Mouse (Mus musculus) gastrocnemius, postnatal 14 days (tissue): ENCODE measurements around the gene 2300009A05Rik. TPM values are rescaled to one million over a fixed set of nuclear protein-coding genes. Genes with fewer than 3 reads are reported as not detected.

Experiments used
- DNase-seq: peaks from one replicate; pipeline ENCODE4 v3.0.0; 2021; ENCODE audit warnings: mixed read lengths
- intact Hi-C: fragments of 180-260 bp; cut with DNase I; formaldehyde crosslinking; loops from one replicate; pipeline ENCODE4 v1.15.1; 2025; ENCODE audit warnings: low total_unique reads
- long read RNA-seq, 2 experiments: library from polyadenylated mRNA; stranded (forward); transcript quantifications; one replicate each; pipeline ENCODE4 v2.0.0; 2021
- total RNA-seq, 2 experiments: library from RNA; stranded (reverse); gene quantifications; 2 replicates each; pipeline ENCODE4 v1.2.3; 2021

2300009A05Rik gene
- total RNA-seq: 10 to 100 TPM; 27.7 to 32.2 TPM
- long read RNA-seq, experiment 1, transcript 2300009A05Rik-201 (2 exons, 595 nt): major isoform, 23 of 25 reads
- long read RNA-seq, experiment 1, partial matches to known transcripts: 0 of 25 reads
- long read RNA-seq, experiment 1, other reads (novel, unspliced or antisense): 0 of 25 reads
- long read RNA-seq, experiment 2, transcript 2300009A05Rik-202 (1 exons, 1,771 nt): minor isoform, 5 of 40 reads
- long read RNA-seq, experiment 2, transcript 2300009A05Rik-201 (2 exons, 595 nt): major isoform, 34 of 40 reads
- long read RNA-seq, experiment 2, partial matches to known transcripts: 0 of 40 reads
- long read RNA-seq, experiment 2, other reads (novel, unspliced or antisense): 0 of 40 reads

DNA sequence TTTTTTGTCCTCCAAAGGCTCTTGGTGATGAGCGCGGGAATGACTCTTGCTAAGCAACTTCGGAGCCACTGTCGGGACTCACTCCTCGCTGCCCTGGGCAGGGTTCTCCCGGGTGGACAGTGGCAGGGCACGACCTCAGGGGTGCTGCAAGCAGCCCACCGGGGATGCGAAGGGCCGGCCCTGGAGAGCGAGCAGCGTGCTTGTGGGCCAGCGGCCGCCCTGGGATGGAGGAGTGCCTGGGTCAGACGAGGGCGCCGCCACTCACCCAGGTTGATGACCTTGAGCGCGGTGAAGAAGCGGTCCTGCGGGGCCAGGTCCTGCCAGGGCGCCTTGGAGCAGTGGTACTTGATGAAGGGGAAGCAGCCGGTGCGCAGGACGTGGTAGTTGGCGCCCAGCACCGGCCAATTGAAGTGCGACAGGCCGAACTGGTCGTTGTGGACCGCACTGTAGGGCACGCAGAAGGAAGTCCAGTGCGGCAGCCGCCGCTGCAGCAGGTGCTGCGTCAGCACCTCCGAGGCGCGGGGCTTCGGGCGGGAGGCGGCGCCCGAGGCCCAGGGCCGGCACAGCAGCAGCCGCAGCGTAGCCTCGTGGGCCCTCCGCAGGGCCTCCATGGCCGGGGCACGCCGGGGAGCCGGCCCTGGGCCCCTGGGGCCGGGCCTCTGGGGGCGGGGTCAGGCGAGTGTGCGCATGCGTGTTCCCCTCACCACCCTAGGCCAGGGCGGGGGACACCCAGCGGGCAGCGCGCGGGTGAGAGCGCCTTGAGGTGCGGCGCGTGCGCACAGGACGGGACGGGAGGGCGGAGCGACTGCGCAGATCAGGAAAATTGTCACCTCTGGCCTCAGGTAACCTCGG is at the start of gene 2300009A05Rik:
Gene 2300009A05Rik (minus strand): TSS at position 636 of the 852 bp plus-strand sequence.
- intact Hi-C loops: no loop called here
- peak; percentile 96 for DNase-seq

DNA sequence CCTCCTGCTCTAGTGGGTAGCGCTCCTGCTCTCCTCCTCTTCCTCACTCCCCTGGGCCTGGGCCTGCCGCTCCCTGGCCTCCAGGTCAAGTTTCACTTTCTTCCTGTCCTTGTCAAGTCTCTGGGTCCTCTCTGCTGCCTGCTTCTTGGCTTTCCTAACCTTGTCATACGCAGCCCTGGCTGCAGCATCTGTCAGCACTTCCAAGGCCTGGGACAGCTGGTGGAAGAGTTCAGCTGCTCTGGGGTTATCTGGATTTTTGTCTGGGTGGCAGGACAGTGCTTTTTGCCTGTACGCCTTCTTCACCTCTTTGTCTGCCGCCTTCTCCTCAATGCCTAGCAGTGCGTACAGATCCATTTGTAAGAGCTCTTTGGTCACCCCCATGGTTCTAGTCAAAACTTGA is 44.6 kb upstream of the 2300009A05Rik start:
- peak; percentile 16 for DNase-seq
- intact Hi-C loops: no loop called here

DNA sequence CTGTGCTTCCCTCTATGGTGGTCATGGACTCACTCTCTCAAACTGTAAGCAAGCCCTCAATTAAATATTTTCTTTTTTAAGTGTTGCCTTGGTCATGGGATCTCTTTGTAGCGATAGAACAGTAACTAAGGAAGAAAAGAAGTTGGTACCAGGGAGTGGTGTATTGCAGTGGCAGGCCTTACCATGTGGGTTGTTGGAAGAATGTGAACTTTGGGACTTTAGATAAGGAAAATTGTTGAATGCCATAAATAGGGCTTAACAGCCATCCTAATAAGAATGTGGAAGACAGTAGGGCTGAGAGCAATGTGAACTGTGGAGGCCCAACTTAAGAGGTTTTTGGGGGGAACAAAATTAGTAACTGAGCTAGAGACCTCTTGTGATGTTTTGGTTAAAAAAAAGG is 31.6 kb upstream of the 2300009A05Rik start:
- intact Hi-C loops: no loop called here
- DNase-seq: no peak

DNA sequence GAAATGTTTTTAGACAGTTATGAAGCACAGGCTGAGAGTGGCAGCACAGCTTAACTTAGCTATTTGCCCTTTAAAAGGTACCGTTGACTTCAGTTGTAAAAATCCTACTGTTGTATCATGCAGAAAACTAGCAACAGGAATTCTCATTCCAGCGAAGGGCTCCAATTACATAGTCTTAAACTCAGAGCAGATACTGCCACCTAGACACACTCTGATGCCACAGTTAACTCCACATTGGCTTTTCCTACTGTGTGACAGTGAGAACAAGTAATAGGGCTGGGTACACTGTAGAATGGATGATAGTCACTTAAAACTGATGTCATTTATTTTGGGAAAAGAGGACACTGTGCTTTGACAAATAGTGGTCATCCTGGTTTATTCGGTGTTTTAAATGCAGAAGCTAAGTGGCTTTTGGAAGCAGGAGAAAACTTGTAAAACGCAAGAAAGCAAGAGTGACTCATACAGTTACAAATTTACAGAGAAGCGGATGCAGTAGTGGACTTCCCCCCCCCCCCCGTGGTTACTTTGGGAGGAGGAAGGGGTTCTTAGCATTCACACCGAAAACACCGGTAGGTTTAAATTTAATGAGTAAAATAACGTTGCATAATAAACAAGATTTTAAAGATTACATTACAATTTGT is 22.2 kb upstream of the 2300009A05Rik start:
- intact Hi-C loops: no loop called here
- DNase-seq: no peak

DNA sequence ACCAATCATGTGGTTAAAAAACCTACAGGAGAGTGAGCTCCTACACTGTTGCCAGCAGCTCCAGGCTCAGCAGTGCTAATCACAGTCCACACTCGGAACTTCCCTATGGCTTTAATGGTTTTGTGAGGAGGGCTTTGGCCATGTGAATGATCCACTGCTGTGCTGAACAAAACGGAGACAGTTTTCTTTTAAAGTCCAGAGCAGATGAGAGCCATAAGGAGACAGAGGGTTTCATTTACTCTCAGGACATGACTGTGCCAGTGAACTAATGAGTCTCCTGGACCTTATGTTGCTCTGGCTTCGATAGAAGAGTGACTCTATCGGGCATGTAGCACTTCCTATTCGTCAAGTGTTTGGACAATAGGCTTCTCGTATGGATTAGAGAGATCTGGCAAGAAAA is 21.4 kb upstream of the 2300009A05Rik start:
- intact Hi-C loops: no loop called here

DNA sequence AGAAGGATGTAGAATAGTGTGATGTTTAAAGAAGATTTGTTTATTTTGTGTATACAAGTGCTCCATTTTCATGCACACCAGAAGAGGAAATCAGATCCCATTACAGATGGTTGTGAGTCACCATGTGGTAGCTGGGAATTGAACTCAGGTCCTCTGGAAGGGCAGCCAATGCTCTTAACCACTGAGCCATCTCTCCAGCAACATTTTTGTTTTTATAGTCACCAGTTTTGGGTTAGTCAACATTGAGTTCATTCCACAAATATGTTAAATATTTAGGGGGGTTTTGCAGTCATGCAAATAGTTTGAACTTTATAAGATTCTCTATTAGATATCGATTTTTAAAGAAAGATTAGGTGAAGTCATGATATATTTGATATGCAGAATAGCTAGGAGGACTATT is 1.1 kb upstream of the 2300009A05Rik start:
- no peak for DNase-seq
- intact Hi-C loops: no loop called here

More for the DNA sequence above, 21.4 kb upstream of the 2300009A05Rik start:
- no peak for DNase-seq

DNA sequence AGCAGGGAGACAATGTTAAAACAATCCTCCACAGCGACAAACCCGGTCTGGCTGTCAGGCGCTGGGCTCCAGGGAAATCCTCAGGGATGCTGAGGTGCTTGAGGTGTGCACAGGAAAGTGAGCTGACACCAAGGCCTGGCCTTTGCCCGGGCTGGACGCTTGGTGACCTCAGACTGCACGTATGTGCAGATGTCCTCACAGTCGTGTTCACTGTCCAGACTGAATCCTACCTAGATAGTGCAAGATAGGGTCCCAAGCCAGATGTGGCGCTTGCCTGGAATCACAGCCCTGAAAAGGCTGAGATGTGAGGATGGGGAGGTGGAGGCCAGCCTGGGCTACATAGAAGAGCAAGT is 393 bp upstream of the 2300009A05Rik start:
- intact Hi-C loops: no loop called here
- DNase-seq: no peak

DNA sequence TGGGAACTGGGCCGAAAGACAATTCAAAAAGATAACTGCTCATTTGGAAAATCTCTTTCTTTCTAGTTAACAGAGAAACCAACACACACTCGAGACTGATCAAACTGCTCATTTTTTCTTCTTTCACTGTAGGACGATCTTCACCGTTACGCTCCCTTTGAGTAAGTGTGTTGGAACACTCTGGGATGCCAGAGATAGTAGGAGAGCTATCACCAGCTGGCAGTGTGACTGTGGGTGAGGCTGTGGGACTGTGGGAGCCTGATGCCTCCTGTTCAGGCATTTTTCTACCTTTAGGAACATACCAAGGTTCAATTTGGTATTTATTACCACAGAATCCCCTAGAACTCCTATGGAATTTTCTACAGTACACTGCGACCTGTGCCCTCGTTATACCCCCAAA is 3.4 kb downstream of the 2300009A05Rik start:
- intact Hi-C loops: no loop called here
- DNase-seq: no peak

DNA sequence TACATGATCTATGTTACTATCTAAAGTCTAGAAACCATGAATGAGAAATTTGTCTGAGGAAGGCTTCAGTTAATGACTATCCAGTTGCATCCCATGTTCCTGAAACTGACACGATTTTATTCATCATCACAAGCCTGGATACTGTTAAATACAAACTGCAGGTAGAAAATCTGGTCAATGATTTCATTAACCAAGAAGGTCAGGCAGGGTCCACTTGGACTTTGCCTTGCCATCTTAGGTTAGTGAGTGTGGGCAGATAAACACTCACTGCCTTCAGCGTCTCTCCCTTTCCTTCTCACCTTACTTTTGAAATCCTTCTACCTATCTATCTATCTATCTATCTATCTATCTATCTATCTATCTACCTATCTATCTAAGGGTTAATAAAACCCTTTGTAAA is 7.7 kb downstream of the 2300009A05Rik start:
- intact Hi-C loops: no loop called here
- no peak for DNase-seq

DNA sequence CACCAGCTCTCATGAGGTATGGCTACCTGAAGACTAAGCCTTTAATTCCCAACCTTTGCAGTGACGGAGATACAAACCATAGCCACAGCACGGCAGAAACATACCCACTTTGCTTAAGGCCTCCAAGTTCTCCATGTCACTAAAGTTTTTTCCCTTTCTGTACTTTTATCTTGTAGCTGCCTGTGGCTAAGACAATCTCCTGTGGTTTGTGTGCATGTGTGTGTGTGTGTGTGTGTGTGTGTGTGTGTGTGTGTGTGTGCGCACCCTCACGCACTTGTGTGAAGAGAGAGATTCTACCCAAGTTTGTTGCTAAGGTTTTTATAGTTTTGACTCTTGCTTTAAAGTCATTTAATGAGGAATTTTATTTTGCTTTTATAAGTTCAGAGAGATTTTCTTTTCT is 16.3 kb downstream of the 2300009A05Rik start:
- intact Hi-C loops: no loop called here
- DNase-seq: no peak

DNA sequence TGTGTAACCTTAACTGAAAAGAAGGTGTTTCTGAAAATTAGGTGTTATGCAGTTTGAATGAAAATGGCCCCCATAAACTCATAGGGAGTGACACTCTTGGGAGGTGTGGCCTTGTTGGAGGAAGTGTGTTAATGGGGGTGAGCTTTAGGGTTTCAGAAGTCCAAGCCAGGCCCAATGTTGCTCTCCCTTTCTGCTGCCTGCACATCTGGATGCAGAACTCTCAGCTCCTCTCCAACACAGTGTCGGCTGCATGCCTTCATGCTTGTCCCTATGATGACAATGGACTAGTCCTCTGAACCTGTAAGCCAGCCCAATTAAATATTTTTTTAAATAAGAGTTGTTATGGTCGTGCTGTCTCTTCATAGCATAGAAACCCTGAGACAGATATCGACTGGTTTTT is 18.7 kb downstream of the 2300009A05Rik start:
- DNase-seq: no peak
- intact Hi-C loops: no loop called here

DNA sequence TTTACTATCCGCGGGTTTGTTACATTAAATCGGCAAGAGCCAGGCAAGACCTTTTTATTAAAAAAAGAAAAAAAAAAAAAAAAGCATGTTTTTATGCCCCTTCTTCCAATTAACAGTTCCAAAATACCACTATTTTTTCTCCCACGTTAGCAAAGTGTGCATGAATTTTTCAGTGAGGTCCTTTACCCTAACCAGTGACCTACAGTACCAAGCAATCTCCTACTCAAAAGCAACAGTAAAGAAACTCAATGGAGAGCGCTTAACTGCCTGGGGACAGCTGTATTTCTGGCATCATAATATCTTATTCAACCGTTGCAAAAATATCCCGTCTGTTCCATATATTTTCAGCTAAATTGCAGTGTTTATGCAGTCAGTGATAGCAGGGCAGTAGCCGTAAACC is 20.9 kb downstream of the 2300009A05Rik start:
- no peak for DNase-seq
- intact Hi-C loops: no loop called here

DNA sequence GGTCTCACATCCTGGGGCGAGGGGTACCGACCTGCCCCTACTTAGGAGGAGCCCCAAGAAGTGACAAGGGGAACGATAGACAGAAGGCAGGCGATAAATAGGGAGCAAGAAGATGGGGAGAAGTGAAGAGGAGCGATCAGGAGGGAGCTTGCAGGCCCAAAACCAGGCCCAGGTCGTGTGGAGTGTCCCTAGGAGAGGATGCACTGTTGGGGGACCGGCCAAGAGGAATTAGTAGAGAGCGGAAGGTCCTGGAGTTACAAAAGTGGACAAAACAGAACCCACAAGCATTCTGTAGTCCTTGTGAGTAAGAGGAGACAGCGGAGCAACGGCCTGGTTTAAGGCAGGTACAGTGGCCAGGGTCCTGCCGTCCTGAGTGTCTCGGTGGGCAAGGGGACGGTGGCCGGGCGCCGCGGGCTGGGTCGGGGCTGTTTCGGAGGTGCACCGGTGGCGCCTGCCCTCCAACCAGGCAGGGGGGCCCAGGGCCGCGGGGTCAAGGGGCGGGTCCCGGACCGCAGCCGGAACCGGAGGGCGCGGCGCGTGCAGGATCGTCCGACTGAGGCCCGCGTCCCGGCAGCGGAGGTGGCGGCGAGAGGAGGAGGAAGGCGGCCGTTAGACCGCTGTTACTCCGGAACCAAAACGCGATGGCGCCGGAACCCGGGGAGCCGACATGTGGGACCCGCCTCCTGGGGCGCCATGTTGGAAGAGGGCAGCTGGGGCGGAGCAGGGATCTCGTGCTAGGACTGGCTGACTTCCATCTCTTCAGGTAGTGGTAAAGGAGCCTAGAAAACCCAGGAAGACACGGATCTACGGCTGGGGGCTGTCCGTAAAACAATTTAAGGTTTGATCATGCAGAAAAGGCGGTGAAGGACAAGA is 21.5 kb downstream of the 2300009A05Rik start, which contains the start of gene Map2k5:
Gene Map2k5 (minus strand): TSS at position 633 of the 873 bp plus-strand sequence.
- intact Hi-C loops: no loop called here
- DNase-seq: peak; percentile 90

DNA sequence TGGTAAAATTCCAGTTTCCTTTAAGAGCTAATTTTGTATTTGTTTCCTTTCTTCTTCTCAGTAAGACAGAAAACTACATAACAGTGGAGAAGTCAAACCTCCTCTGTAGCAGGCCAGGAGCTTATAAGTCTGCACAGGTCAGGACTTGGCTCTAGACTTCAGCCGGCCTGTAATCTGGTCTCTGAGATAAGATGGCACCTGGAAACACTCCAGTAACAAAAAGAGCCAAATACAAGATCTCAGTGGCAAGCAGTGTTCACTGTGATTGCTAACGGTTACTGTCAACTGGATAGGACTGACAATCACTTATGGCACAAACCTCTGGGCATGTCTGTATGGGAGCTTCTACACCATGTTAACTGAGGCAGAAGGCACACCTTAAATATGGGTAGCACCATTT is 25.7 kb downstream of the 2300009A05Rik start:
- intact Hi-C loops: no loop called here
- no peak for DNase-seq

DNA sequence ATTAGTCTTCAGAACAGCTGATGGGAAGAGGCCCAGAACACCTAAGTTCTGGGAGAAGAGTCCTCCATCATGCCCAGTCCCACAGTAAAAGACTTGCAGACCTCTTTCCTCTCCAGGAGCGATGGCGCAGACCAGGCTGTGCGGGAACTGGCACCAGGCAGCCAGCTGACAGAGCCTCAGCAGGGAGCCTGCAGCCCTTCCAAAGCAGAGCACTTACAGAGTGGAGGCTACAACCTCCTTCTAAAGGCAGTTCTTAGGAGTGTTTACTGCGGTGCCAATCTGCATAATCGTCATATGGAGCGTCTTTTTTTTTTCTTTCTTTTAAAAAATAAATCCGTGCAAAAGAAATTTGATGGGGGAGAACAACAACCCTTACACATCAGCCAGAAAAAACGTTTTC is 26.5 kb downstream of the 2300009A05Rik start:
- no peak for DNase-seq
- intact Hi-C loops: no loop called here

DNA sequence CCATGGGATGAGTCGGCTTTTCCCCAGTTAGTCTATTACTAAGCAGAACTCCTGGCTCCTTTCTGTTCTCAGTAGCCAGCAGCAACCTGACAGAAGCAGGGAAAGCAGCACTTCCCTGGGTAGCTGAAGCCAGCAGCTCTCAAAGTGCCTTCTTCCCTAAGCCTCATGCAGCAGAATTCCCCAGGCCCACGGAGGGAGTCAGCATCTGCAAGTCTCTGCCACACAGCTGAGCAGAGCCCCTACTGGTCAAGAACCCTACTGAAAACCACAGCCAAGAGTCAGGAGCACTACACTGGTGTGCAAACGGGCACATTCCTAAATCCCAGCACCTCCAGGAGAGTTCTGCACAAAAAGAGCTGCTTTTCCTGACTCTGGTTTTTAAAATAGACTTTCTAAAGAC is 38.6 kb downstream of the 2300009A05Rik start:
- DNase-seq: no peak
- intact Hi-C loops: no loop called here

DNA sequence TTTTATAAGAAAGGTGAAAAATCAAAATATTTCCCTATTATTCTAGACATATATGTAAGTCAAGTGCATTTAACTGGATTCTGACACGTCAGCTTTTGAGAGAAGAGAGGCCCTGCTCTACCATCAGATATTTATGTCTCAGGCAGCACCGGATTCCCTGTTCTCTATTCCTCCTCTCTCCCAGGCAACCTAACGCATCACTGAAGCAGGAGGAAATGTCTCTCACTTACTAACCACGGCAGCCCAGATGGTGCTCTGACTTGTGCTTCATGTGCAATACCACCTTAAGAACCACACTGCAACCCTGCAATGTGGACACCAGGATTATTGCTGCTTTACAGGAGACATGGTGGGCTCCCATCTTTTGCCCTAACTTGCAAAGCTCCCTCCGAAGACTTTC is 40.0 kb downstream of the 2300009A05Rik start:
- no peak for DNase-seq
- intact Hi-C loops: no loop called here

DNA sequence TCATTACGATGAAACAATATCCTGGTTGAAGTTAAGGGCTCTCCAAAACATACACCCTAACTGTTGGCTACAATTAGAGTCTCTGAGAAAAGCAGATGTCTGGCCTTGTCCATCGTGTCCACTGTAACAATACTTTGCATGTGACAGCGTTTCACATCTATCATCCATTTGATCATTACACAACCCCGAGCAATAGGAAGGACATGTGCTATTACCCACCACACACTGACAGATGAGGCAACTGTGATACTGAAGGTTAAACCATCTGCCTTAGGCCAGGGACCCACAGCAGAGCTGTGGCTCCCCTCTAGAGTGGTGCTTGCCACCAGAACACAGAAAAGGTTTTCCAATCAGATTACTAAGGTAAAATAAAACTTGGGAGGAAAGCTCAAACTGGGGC is 42.3 kb downstream of the 2300009A05Rik start:
- DNase-seq: no peak
- intact Hi-C loops: no loop called here

DNA sequence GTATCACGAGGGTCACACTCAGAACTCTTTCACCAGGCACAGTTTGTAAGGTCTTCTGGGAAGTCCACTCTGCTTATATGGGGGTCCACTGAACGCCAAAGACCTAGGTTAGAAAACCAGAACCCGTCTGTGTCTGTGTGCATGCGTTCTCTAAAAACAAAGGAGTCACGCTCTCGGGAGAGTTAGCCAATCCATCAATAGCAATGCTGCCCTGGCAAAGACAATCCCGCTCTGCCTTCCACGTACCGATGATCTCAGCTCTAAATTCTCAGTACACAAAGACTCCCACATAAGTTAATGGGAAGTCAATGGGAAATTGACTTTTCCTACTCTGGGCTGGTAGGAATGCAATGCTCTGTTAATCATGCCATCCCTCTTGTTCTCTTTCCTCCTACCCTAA is 42.8 kb downstream of the 2300009A05Rik start:
- intact Hi-C loops: no loop called here

More for the DNA sequence above, 42.8 kb downstream of the 2300009A05Rik start:
- no peak for DNase-seq
